Mouse (Mus musculus): ENCODE measurements around the gene Zfyve28.

DNA sequence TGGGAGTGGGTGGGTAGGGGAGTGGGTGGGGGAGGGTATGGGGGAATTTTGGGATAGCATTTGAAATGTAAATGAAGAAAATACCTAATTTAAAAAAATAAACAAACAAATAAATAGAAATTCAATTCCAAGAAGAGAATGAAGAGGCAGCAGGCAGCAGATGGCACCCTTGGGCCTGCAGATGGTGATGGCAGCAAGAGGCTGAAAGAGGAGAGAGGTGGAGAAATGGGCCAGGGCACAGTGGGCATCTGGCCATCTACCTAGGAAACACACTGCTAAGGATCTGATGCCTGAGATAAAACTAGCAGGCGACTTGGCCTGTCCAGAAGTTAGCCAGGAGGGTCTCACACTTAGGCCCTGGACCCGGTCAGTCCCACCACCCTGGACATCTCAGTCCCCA, 83.3 kb downstream of the Zfyve28 start:
- TF ChIP-seq TCF12 (IDR thresholded peaks at IDR 0.05; ENCODE audit: low read depth, low read length): no peak
- no peak for TF ChIP-seq MXI1 (IDR thresholded peaks at IDR 0.05; ENCODE audit: low read depth, low read length)
- TF ChIP-seq CTCF (IDR thresholded peaks at IDR 0.05 in 2 of 3, conservative IDR thresholded peaks at IDR 0.05 in 1 of 3; ENCODE audit: control insufficient read depth in 1 of 3, insufficient read depth in 1 of 3, low read depth in 2 of 3, low read length in 3 of 3, poor library complexity in 1 of 3, severe bottlenecking in 1 of 3): no peak
- no peak for TF ChIP-seq MYC (IDR thresholded peaks at IDR 0.05; ENCODE audit: low read depth, low read length)
- no peak for TF ChIP-seq USF1 (IDR thresholded peaks at IDR 0.05; ENCODE audit: low read depth, low read length)
- no peak for TF ChIP-seq BHLHE40 (IDR thresholded peaks at IDR 0.05; ENCODE audit: borderline replicate concordance, low read depth, low read length)
- no peak for TF ChIP-seq ZKSCAN1 (IDR thresholded peaks at IDR 0.05; ENCODE audit: low read depth, low read length)
- no peak for TF ChIP-seq EP300 (IDR thresholded peaks at IDR 0.05; ENCODE audit: low read depth in 1 of 2, low read length in 2 of 2)
- TF ChIP-seq POLR2A (IDR thresholded peaks at IDR 0.05; ENCODE audit: control insufficient read depth in 1 of 2, insufficient read depth in 1 of 2, low read depth in 1 of 2, low read length in 2 of 2, poor library complexity in 1 of 2): no peak

All from MEL (cell line).